Mouse (Mus musculus) mouse embryonic stem cell (cell line): Measurements from ENCODE around the gene Exoc4.

ENCODE experiments used
- in situ Hi-C, 2 experiments: fragments of 300-500 bp; cut with MboI; formaldehyde crosslinking; loops; 1 replicate in 1 of 2; 3 replicates in 1 of 2; pipeline ENCODE4 v1.14.3; 2019 to 2020; ENCODE audit warnings: low sequenced_read_pairs in 2 of 2, low pct_unique_long_range_greater_than_20kb in 1 of 2, mixed read lengths in 1 of 2; ENCODE audit not compliant: unreplicated experiment in 1 of 2

The Exoc4 gene

GRCm38 (mm10) chr6:34000644-34001043, 751.8 kb downstream of the Exoc4 start:
- in situ Hi-C loops = no loop called here

GRCm38 (mm10) chr6:34003033-34003432, 754.1 kb downstream of the Exoc4 start:
- in situ Hi-C loops = no loop called here

GRCm38 (mm10) chr6:34013469-34013868, 764.6 kb downstream of the Exoc4 start:
- in situ Hi-C loops = no loop called here
